Mouse (Mus musculus): ENCODE measurements around the gene Dnah1. TPM values are rescaled to one million over a fixed set of nuclear protein-coding genes. Genes with fewer than 3 reads are reported as not detected.

Dnah1 gene
- polyA plus RNA-seq, 1 experiment from 2014 or later = 4.6 TPM

GRCm38 (mm10) chr14:31269456-31270100 is 54.1 kb downstream of the Dnah1 start:
- Histone ChIP-seq H3K27me3 (ENCODE audit: insufficient read depth, low read length) (no peaks in the 10 kb centered on the region), H3K4me3 (ENCODE audit: low read depth, low read length) (peak overlapping the region; percentile 33), H3K9me3 (ENCODE audit: low read depth, low read length) (no peaks in the 10 kb centered on the region), H3K27ac (ENCODE audit: low read depth) (peak overlapping the region; percentile 26; the same call in 1 of the 2 replicates), H3K36me3 (ENCODE audit: insufficient read depth) (no peaks in the 10 kb centered on the region), H3K4me2 (peak overlapping the region; percentile 67), H3K4me1 (ENCODE audit: insufficient read depth) (no peaks in the 10 kb centered on the region), H3K9ac (peak overlapping the region; percentile 27)
- peak; percentile 87 for DNase-seq
- 11% methylated on average over 28 of the region's 28 CpGs for WGBS
- ATAC-seq (ENCODE audit: insufficient read depth) = peak; percentile 93
- no peak for TF ChIP-seq CTCF (IDR thresholded peaks at IDR 0.05; ENCODE audit: low read depth)

- Histone ChIP-seq H3K4me2 (peak overlapping the region; percentile 67; the same call in 1 of the 2 replicates), H3K27me3 (ENCODE audit: insufficient read depth, low read length) (no peaks in the 10 kb centered on the region), H3K4me1 (ENCODE audit: insufficient read depth) (no peaks in the 10 kb centered on the region), H3K9me3 (ENCODE audit: low read depth, low read length) (no peaks in the 10 kb centered on the region), H3K4me3 (ENCODE audit: low read depth, low read length) (no peak overlapping the region), H3K36me3 (ENCODE audit: insufficient read depth) (no peaks in the 10 kb centered on the region), H3K9ac (no peak overlapping the region), H3K27ac (ENCODE audit: low read depth) (no peak overlapping the region)
- DNase-seq (no peak), ATAC-seq (ENCODE audit: insufficient read depth) (no peak)
- TF ChIP-seq CTCF (IDR thresholded peaks at IDR 0.05; ENCODE audit: low read depth) = no peak
- WGBS = 62% methylated on average over 9 of the region's 9 CpGs
Measured at GRCm38 (mm10) chr14:31268301-31269001, 55.2 kb downstream of the Dnah1 start.

GRCm38 (mm10) chr14:31267649-31268048 is 56.0 kb downstream of the Dnah1 start:
- no peak overlapping the region for H3K27ac ChIP-seq (ENCODE audit: low read depth)
- no peaks in the 10 kb centered on the region for H3K27me3 ChIP-seq (ENCODE audit: insufficient read depth, low read length)
- no peak overlapping the region for H3K4me2 ChIP-seq
- no peaks in the 10 kb centered on the region for H3K4me1 ChIP-seq (ENCODE audit: insufficient read depth)
- WGBS = 78% methylated on average over 11 of the region's 11 CpGs
- H3K4me3 ChIP-seq (ENCODE audit: low read depth, low read length) = no peak overlapping the region
- no peaks in the 10 kb centered on the region; the same call in 1 of the 2 replicates for H3K36me3 ChIP-seq (ENCODE audit: insufficient read depth)
- no peak for TF ChIP-seq CTCF (IDR thresholded peaks at IDR 0.05; ENCODE audit: low read depth)
- no peak for ATAC-seq (ENCODE audit: insufficient read depth)
- no peak for DNase-seq
- H3K9me3 ChIP-seq (ENCODE audit: low read depth, low read length) = no peaks in the 10 kb centered on the region
- H3K9ac ChIP-seq = no peak overlapping the region

GRCm38 (mm10) chr14:31260932-31261331 is 62.8 kb downstream of the Dnah1 start:
- H3K36me3 ChIP-seq (ENCODE audit: insufficient read depth) = peaks cover 64% of the 10 kb centered on the region
- no peaks in the 10 kb centered on the region for H3K27me3 ChIP-seq (ENCODE audit: insufficient read depth, low read length)
- no peak overlapping the region for H3K4me2 ChIP-seq
- H3K9ac ChIP-seq = no peak overlapping the region
- 88% methylated on average over 9 of the region's 9 CpGs for WGBS
- H3K4me1 ChIP-seq (ENCODE audit: insufficient read depth) = no peaks in the 10 kb centered on the region
- no peaks in the 10 kb centered on the region for H3K9me3 ChIP-seq (ENCODE audit: low read depth, low read length)
- DNase-seq = no peak
- no peak for ATAC-seq (ENCODE audit: insufficient read depth)
- no peak for TF ChIP-seq CTCF (IDR thresholded peaks at IDR 0.05; ENCODE audit: low read depth)
- H3K4me3 ChIP-seq (ENCODE audit: low read depth, low read length) = no peak overlapping the region
- no peak overlapping the region for H3K27ac ChIP-seq (ENCODE audit: low read depth)

- DNase-seq (no peak), ATAC-seq (ENCODE audit: insufficient read depth) (peak; percentile 16; the same call in 1 of the 2 replicates)
- H3K27me3 ChIP-seq (ENCODE audit: insufficient read depth, low read length) = no peaks in the 10 kb centered on the region
- no peak overlapping the region for H3K4me2 ChIP-seq
- H3K4me3 ChIP-seq (ENCODE audit: low read depth, low read length) = no peak overlapping the region
- H3K9me3 ChIP-seq (ENCODE audit: low read depth, low read length) = no peaks in the 10 kb centered on the region
- TF ChIP-seq CTCF (IDR thresholded peaks at IDR 0.05; ENCODE audit: low read depth) = no peak
- H3K4me1 ChIP-seq (ENCODE audit: insufficient read depth) = no peaks in the 10 kb centered on the region
- H3K9ac ChIP-seq = no peak overlapping the region
- no peak overlapping the region for H3K27ac ChIP-seq (ENCODE audit: low read depth)
- 96% methylated on average over 4 of the region's 4 CpGs for WGBS
- peaks cover 69% of the 10 kb centered on the region for H3K36me3 ChIP-seq (ENCODE audit: insufficient read depth)
Measured at GRCm38 (mm10) chr14:31260374-31260773, 63.3 kb downstream of the Dnah1 start.

GRCm38 (mm10) chr14:31258476-31259050 is 65.1 kb downstream of the Dnah1 start:
- DNase-seq (no peak), ATAC-seq (ENCODE audit: insufficient read depth) (no peak)
- H3K9me3 ChIP-seq (ENCODE audit: low read depth, low read length) = no peaks in the 10 kb centered on the region
- no peak overlapping the region for H3K9ac ChIP-seq
- no peak overlapping the region for H3K4me2 ChIP-seq
- H3K27ac ChIP-seq (ENCODE audit: low read depth) = no peak overlapping the region
- 91% methylated on average over 14 of the region's 14 CpGs for WGBS
- no peaks in the 10 kb centered on the region for H3K4me1 ChIP-seq (ENCODE audit: insufficient read depth)
- TF ChIP-seq CTCF (IDR thresholded peaks at IDR 0.05; ENCODE audit: low read depth) = no peak
- H3K27me3 ChIP-seq (ENCODE audit: insufficient read depth, low read length) = no peaks in the 10 kb centered on the region
- H3K4me3 ChIP-seq (ENCODE audit: low read depth, low read length) = no peak overlapping the region
- peaks cover 87% of the 10 kb centered on the region for H3K36me3 ChIP-seq (ENCODE audit: insufficient read depth)

- Histone ChIP-seq H3K9me3 (ENCODE audit: low read depth, low read length) (no peaks in the 10 kb centered on the region), H3K4me2 (peak overlapping the region; percentile 76), H3K4me3 (ENCODE audit: low read depth, low read length) (peak overlapping the region; percentile 99), H3K27ac (ENCODE audit: low read depth) (no peak overlapping the region), H3K9ac (peak overlapping the region; percentile 99), H3K27me3 (ENCODE audit: insufficient read depth, low read length) (no peaks in the 10 kb centered on the region), H3K4me1 (ENCODE audit: insufficient read depth) (0 out of 2 replicates have a peak, but pooled peaks cover 2% of the 10 kb centered on the region), H3K36me3 (ENCODE audit: insufficient read depth) (peaks cover 46% of the 10 kb centered on the region)
- no peak for TF ChIP-seq CTCF (IDR thresholded peaks at IDR 0.05; ENCODE audit: low read depth)
- DNase-seq (no peak), ATAC-seq (ENCODE audit: insufficient read depth) (no peak)
- WGBS = 83% methylated on average over 5 of the region's 5 CpGs
Measured at GRCm38 (mm10) chr14:31252091-31252490, 71.6 kb downstream of the Dnah1 start.
